Mouse (Mus musculus) forebrain, embryonic 11.5 days (tissue): ENCODE measurements around the gene Zbed5. TPM values are rescaled to one million over a fixed set of nuclear protein-coding genes. Genes with fewer than 3 reads are reported as not detected.
A peak's percentile ranks its signal among the peaks of the same experiment; 100 is the strongest.
"Not testable (repeated sequence)": the region's sequence is repeated elsewhere in the genome, so short reads cannot be mapped to it uniquely, and the experiment has no call there.

Source experiments
- ATAC-seq: fragments of 200-750 bp; cut with Nextera tagmentation; replicated peaks from 2 replicates; pipeline ENCODE4 v1.8.0; 2017; ENCODE audit warnings: moderate TSS enrichment; ENCODE audit not compliant: low FRiP score
- DNase-seq: peaks from one replicate; pipeline ENCODE4 v3.0.0-alpha.2; 2017; ENCODE audit warnings: low spot score
- H3K27ac ChIP-seq: fragments of 300-500 bp; sonication (generic); 2 replicates; pipeline ENCODE4 v1.5.1; 2014; ENCODE audit warnings: low read depth, low read length
- H3K27me3 ChIP-seq: fragments of 300-500 bp; sonication (generic); 2 replicates; pipeline ENCODE4 v1.6.1; 2014; ENCODE audit warnings: mild to moderate bottlenecking, low read length, mixed read lengths; ENCODE audit not compliant: control insufficient read depth, insufficient read depth
- H3K36me3 ChIP-seq: fragments of 300-500 bp; sonication (generic); 2 replicates; pipeline ENCODE4 v1.6.1; 2014; ENCODE audit warnings: mild to moderate bottlenecking, low read length, moderate library complexity, mixed read lengths; ENCODE audit not compliant: control insufficient read depth, insufficient read depth
- H3K4me1 ChIP-seq: fragments of 300-500 bp; sonication (generic); replicated peaks from 2 replicates; pipeline ENCODE4 v1.6.1; 2014; ENCODE audit warnings: low read length, mixed read lengths; ENCODE audit not compliant: control insufficient read depth, insufficient read depth
- H3K4me2 ChIP-seq: fragments of 300-500 bp; sonication (generic); 2 replicates; pipeline ENCODE4 v1.6.1; 2014; ENCODE audit warnings: low read depth, mild to moderate bottlenecking, low read length, moderate library complexity, mixed read lengths; ENCODE audit not compliant: severe bottlenecking
- H3K4me3 ChIP-seq: fragments of 300-500 bp; sonication (generic); 2 replicates; pipeline ENCODE4 v1.5.1; 2014; ENCODE audit warnings: low read depth, low read length
- H3K9ac ChIP-seq: fragments of 300-500 bp; sonication (generic); 2 replicates; pipeline ENCODE4 v1.6.1; 2014; ENCODE audit warnings: low read length
- H3K9me3 ChIP-seq: fragments of 300-500 bp; sonication (generic); 2 replicates; pipeline ENCODE4 v1.6.1; 2016; ENCODE audit warnings: low read length, mixed read lengths; ENCODE audit not compliant: control insufficient read depth
- WGBS: fragments of 180-500 bp; shearing (Covaris S2); extraction: QIAGEN DNeasy Blood & Tissue Kit; methylation state at CpG from one replicate; pipeline ENCODE4 v1.1.7; 2014; 5-methylcytosine and 5-hydroxymethylcytosine counted together
- polyA plus RNA-seq: library from polyadenylated mRNA; unstranded; fragments of >200 nt; fragmentation: Nextera tagmentation; extraction: Ambion mirVana; gene quantifications from 2 replicates; pipeline ENCODE4 v1.2.1, GENCODE M21; 2014

Zbed5 gene
- polyA plus RNA-seq, 1 experiment from 2014 or later = 6.0 TPM

DNA sequence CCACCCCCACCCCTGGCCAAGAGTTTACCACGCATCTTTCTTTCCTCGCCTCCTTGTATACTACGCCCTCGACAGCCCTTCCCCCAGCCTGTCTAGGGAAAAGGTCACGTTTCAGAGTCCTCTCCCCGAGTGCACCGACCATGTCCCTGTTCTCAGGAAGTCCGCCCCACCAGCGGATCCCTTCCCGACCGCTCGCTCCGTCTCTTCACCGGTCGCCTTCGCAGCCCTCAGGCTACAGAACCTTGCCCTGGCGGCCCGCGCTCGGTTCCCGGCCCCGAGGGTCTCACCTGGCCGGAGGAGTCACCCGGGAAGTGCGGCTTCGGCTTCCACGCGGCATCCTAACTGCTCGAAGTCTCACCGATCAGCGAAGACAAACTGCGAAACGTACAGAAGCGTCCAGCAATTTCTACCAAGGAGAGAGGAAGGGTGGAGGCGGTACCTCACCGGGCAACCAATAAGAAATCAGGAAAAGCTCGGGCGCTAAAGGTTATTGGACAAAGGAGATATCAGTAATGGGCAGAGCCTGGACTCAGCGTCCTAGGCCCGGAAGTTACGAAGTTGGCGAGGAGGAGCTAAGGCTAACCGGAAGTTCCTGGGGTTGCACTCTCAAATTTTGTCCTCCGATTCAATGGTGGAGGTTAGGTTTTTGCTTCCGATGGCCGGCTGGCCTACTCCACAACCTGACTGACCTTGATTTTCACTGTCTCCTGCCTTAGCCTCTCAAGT is 8.4 kb upstream of the Zbed5 start, which contains the start of gene Chchd2:
Gene Chchd2, minus strand, starts transcription at position 560 of the 726 bp plus-strand sequence.
- Histone ChIP-seq H3K4me3 (peak within 1 kb of the TSS; percentile 83), H3K4me2 (peak within 1 kb of the TSS; percentile 80), H3K36me3 (peaks cover 5% of the 10 kb centered on the region; the same call in 1 of the 2 replicates), H3K27ac (peak within 1 kb of the TSS; percentile 81), H3K9ac (peak within 1 kb of the TSS; percentile 89), H3K4me1 (0 out of 2 replicates have a peak, but pooled peaks cover 5% of the 10 kb centered on the region), H3K9me3 (no peaks in the 10 kb centered on the region), H3K27me3 (no peaks in the 10 kb centered on the region)
- DNase-seq = peak; percentile 92
- under 1% methylated on average over 46 of the region's 46 CpGs for WGBS
- peak; percentile 99 for ATAC-seq

DNA sequence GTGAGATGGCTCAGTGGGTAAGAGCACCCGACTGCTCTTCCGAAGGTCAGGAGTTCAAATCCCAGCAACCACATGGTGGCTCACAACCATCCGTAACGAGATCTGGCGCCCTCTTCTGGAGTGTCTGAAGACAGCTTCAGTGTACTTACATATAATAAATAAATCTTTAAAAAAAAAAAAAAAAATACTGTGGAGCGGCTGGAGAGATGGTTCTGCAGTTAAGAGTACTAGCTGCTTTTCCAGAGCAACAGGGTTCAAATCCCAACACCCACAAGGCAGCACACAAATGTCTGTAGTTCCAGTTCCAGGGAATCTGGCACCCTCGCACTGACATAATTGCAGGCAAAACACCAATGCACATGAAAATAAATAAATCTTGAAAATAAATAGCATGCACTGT is 5.1 kb upstream of the Zbed5 start:
- not testable (repeated sequence) for DNase-seq, H3K36me3 ChIP-seq

DNA sequence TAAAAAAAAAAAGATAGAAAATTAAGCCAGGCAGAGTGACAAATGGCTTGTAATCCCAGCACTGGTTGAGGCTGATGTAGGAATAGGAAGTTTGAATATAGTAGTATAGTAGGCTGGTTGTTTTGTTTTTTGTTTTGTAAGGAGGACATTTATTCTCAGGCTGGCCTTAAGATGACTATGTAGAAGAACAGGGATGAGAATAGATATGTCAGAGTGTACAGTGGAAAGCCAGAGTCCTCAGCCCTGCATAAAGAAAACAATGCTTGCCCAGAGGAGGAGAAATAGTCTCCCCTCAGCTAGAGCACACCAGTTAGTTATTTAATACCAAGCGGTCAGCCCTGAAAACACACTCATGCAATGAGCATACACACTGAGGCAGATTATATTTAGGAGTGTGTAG is 2.9 kb downstream of the Zbed5 start, which contains the start of gene Phkg1:
Gene Phkg1, minus strand, starts transcription at position 101 of the 400 bp plus-strand sequence.
- Histone ChIP-seq H3K36me3 (no peaks in the 10 kb centered on the region), H3K4me2 (no peak within 1 kb of the TSS), H3K27me3 (no peaks in the 10 kb centered on the region), H3K27ac (no peak within 1 kb of the TSS), H3K4me3 (no peak within 1 kb of the TSS), H3K9ac (no peak within 1 kb of the TSS), H3K4me1 (no peaks in the 10 kb centered on the region), H3K9me3 (no peaks in the 10 kb centered on the region)
- WGBS = 93% methylated on average over 1 of the region's 1 CpGs
- DNase-seq = no peak
- no peak for ATAC-seq

More for the DNA sequence above, 5.1 kb upstream of the Zbed5 start:
- H3K9me3 ChIP-seq, ATAC-seq, H3K4me2 ChIP-seq, H3K4me3 ChIP-seq, H3K4me1 ChIP-seq, H3K9ac ChIP-seq, H3K27ac ChIP-seq, H3K27me3 ChIP-seq: not testable (repeated sequence)
- WGBS = 90% methylated on average over 4 of the region's 7 CpGs

DNA sequence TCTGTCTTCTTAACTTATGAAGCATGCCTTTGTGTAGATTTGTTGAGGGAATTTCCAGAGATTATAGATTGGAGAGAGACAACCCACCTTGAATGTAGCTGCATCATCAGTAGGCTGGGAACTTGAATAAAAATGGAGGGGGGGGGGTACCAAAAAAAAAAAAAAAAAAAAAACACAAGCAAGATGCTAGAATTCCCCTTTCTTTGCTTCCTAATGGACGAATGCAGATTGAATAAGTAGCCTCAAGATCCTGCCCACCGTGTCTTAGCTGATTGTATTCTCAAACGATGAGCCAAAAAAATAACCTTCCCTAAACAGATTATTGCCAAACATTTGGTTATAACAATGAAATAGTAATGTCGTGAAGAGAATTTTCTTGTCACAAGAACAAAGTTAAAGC is 12.3 kb downstream of the Zbed5 start:
- Histone ChIP-seq H3K27ac (peak overlapping the region; percentile 68; the same call in 1 of the 2 replicates), H3K36me3 (no peaks in the 10 kb centered on the region), H3K27me3 (no peaks in the 10 kb centered on the region), H3K4me3 (peak overlapping the region; percentile 59), H3K4me2 (peak overlapping the region; percentile 79), H3K9me3 (no peaks in the 10 kb centered on the region), H3K9ac (peak overlapping the region; percentile 76), H3K4me1 (no peaks in the 10 kb centered on the region)
- WGBS = 28% methylated on average over 4 of the region's 4 CpGs
- ATAC-seq (no peak), DNase-seq (no peak)

DNA sequence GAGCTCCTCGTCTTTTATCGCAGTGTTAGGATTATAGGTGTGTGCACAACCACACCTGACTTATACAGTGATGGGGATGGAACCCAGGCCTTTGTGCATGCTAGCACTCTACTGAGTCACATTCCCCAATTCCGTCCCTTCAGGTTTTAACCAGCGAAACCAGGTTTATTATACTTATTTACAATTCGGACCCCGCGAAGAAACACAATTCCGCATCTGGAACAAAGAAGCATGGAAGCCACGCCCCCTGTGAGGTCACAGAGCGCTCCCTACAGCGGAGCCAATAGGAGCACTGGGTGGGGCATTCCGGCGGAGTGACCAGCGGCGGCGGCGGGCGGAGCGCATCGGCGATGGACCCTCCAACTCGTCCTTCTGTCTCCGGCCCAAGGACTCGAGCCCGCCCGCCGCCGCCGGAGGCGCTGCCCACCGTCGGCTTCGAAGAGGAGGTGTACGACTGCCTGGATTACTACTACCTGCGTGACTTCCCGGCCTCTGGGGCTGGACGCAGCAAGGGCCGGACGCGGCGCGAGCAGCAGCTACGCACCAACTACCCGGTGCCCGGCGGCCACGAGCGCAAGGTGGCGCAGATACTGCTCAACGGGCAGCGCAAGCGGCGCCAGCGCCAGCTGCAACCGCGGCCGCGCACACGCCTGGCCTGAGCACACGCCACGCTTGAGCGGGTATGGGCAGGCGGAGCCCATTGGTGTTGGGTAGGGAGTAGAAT is 12.9 kb downstream of the Zbed5 start, which contains the start of gene Nupr1l:
Gene Nupr1l, plus strand, starts transcription at position 299 of the 724 bp plus-strand sequence.
- no peaks in the 10 kb centered on the region for H3K9me3 ChIP-seq
- DNase-seq = peak; percentile 97
- H3K36me3 ChIP-seq = no peaks in the 10 kb centered on the region
- H3K27ac ChIP-seq = peak within 1 kb of the TSS; percentile 76
- H3K9ac ChIP-seq = peak within 1 kb of the TSS; percentile 76
- WGBS = under 1% methylated on average over 63 of the region's 63 CpGs
- H3K4me1 ChIP-seq = no peaks in the 10 kb centered on the region
- ATAC-seq = peak; percentile 99
- H3K27me3 ChIP-seq = no peaks in the 10 kb centered on the region
- peak within 1 kb of the TSS; percentile 59 for H3K4me3 ChIP-seq
- peak within 1 kb of the TSS; percentile 79 for H3K4me2 ChIP-seq

DNA sequence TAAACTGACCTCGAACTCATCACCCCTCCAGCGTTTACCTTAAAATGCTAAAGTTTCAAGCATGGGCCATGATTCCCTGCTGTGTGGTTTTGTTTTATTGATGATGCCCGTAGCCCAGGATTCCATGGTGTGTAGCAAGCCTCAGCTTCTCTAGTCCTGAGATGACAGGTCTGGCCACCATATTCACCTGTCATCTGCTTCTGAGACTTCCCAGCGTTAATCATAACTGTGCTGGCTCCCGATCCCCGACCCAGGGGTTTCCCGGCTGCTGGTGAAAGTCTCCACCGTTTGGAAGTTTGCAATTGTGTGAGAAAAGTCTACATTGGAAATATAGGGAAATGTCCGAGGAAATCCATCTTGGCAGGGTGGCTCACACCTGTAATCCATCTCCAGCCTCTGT is 13.6 kb downstream of the Zbed5 start:
- H3K4me1 ChIP-seq = no peaks in the 10 kb centered on the region
- ATAC-seq (no peak), DNase-seq (no peak)
- H3K27ac ChIP-seq = no peak overlapping the region
- WGBS = 78% methylated on average over 9 of the region's 9 CpGs
- H3K9ac ChIP-seq = peak overlapping the region; percentile 76; the same call in 1 of the 2 replicates
- H3K36me3 ChIP-seq = no peaks in the 10 kb centered on the region
- peak overlapping the region; percentile 59 for H3K4me3 ChIP-seq
- H3K4me2 ChIP-seq = peak overlapping the region; percentile 79
- no peaks in the 10 kb centered on the region for H3K9me3 ChIP-seq
- H3K27me3 ChIP-seq = no peaks in the 10 kb centered on the region

DNA sequence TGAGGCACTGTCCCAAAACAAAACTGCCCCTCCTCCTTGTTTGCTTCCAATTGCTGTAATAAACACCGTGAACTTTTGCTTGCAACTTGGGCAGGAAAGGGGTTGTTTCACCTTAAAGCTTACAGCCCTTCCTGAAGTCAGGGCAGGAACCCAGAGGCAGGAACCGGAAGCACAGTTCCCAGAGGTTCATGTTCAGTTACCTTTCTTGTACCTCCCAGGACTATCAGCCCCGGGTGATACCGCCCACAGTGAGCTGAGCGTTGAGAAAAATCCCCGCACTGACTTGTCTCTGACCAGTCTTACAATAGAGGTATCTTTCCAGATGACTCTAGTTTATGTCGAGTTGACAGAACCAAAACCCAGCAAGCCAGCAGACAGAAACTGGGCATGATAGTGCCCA is 14.1 kb downstream of the Zbed5 start:
- Histone ChIP-seq H3K27ac (no peak overlapping the region), H3K9me3 (no peaks in the 10 kb centered on the region), H3K9ac (no peak overlapping the region), H3K4me3 (no peak overlapping the region), H3K27me3 (no peaks in the 10 kb centered on the region), H3K36me3 (no peaks in the 10 kb centered on the region), H3K4me2 (no peak overlapping the region), H3K4me1 (no peaks in the 10 kb centered on the region)
- no peak for ATAC-seq
- WGBS = 86% methylated on average over 7 of the region's 7 CpGs
- no peak for DNase-seq

DNA sequence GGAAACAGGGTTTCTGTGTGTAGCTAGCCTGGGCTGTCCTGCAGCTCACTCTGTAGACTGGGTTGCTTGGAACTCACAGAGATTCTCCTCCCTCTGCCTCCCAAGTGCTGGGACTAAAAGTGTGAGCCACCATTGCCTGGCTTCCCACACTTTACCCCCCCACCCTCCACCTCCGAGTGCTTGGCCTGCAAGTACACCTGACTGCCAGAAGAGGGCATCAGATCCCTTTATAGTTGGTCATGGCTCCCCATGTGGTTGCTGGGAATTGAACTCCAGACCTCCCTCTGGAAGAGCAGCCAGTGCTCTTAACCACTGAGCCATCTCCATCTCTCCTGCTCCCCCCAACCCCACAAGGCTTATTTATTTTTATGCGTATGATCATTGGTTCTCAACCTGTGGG is 18.5 kb downstream of the Zbed5 start:
- Histone ChIP-seq H3K27ac (no peak overlapping the region), H3K36me3 (no peaks in the 10 kb centered on the region), H3K4me3 (no peak overlapping the region), H3K9me3 (no peaks in the 10 kb centered on the region), H3K9ac (no peak overlapping the region), H3K4me1 (no peaks in the 10 kb centered on the region), H3K27me3 (no peaks in the 10 kb centered on the region), H3K4me2 (no peak overlapping the region)
- ATAC-seq (no peak), DNase-seq (peak; percentile 61)
- whole genome bisulfite sequencing = 28% methylated on average over 2 of the region's 2 CpGs
